Mouse (Mus musculus): ENCODE results near the gene Cldn20.

Cldn20 gene

DNA sequence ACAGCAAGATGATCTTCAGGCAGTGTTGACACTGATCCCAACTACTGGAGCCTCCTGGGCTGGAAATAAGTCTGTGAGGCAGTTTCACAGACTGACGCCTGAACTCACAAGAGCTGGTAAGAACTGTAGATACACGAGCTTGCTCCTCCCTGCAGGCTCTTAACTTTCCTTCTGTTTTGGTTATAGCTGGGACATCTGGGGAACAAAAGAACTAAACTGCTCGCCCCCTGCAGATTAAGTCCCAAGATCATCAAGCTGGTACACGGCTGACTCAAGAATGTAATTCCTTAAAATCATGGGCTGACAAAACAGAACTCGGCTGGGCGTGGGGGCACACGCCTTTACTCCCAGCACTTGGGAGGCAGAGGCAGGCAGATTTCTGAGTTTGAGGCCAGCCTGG lies 1.8 kb upstream of the Cldn20 start:
- DNase-seq: no peak

DNA sequence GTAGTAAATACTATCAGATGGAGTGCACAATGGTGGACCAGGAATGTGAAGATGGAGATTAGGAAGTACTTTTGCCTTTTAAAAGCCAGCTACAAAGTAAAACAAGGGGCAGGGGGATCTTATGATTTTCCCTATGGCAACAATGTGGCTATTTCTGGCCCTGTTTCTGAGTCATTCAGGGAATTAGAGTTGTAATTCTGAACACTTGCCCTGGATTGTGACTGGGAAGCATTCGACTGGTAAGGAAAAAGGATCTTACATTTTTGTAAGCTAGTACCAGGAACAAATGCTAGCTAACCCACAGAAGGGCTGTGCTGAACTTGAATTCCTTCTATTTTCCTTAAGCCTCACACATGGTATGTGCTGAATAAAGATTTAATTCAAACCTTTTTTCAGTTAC lies 713 bp upstream of the Cldn20 start:
- no peak for DNase-seq

GRCm38 (mm10) chr17:3533425-3533824 lies 1.1 kb downstream of the Cldn20 start:
- no peak for DNase-seq

DNA sequence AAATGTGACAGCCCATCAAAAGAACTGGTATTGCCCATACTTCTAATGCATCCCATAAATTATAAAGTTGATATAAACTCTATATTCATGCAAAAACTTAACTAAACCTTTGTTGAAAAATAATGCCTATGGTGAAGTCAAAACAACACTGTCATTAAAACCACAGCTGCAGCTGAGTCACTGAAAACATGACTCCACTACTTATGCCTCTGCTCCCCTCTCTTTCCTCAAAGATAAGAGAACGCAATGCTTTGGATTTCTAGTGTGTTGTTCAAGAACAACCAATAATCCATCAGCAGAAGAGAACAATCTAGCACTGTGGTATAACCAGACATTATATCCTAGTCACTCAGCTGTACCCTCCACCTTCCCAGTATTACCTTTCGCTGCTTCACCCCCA lies 8.0 kb downstream of the Cldn20 start:
- no peak for DNase-seq

- DNase-seq: no peak
Observed at GRCm38 (mm10) chr17:3541033-3541432, 8.7 kb downstream of the Cldn20 start.

DNA sequence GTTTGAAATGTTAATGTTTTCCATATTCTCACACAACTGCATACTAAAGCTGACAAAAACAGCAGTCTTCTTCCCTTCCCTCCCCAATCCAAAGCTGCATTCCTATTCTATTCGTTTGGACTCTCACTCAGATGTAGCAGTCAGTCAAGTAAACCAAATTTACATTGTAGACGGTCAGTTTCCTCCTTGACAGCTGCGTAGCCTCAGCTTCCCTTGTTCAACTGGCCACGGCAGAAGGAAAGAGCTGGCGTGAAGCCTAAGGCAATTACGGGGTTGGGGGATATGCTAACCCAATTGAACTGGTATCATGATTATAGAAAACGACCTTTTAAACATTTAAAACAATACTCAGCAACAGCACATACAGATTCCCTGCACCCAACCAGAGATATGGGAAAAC lies 15.4 kb downstream of the Cldn20 start:
- DNase-seq: no peak

- no peak for DNase-seq
Observed at GRCm38 (mm10) chr17:3556251-3556650, 23.9 kb downstream of the Cldn20 start.

DNA sequence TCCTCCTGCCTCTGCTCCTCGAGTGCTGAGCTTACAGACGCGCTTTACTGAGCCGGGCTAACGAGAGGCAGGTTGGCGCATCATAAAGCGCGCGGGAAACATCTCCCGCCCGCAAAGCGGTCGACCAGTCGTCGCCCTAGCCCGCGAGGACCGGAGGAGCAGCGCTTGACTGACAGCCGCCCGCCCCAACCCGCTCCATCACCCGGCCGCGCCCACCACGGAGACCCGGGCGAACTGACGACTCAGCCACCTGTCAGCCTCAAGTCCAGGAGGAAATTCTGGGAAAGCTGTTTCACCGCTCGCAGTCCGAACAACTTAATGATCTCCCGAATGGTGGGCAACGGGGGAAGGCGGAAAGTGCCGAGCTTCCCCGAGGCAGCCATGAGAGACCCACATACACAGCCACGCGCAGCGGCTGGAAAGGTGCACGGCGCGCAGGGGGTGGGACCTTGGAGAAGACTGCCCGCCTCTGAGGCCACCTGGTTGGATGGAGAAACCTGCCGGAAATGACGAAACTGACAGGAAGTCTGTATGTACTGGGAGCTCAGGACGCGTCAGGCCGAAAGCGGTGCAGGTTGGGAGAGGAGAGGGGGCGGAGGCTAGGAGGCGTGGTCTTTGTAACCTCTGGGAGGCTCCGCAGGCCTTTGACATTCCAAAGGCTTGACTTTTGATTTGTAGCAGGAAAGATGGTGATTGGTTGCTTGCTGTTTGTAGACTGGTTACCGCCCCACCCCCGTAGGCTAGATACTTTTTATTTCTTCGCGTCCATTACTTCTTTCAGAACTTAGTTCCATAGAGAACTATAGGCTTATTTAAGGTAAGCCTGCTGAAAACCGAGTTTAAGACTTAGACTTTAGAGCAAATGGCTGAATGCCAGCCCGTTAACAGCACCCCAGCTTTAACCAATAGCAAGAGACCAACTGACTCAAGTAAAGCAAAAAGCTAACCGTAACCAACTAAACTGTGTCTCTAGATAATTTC lies 25.3 kb downstream of the Cldn20 start, which contains the start of gene Tfb1m:
Tfb1m (minus strand) TSS at position 451 of the 981 bp plus-strand sequence.
- DNase-seq: peak; percentile 98

GRCm38 (mm10) chr17:3558356-3558870 lies 26.1 kb downstream of the Cldn20 start:
- DNase-seq: no peak

- DNase-seq: no peak
Observed at GRCm38 (mm10) chr17:3560534-3560933, 28.2 kb downstream of the Cldn20 start.

DNA sequence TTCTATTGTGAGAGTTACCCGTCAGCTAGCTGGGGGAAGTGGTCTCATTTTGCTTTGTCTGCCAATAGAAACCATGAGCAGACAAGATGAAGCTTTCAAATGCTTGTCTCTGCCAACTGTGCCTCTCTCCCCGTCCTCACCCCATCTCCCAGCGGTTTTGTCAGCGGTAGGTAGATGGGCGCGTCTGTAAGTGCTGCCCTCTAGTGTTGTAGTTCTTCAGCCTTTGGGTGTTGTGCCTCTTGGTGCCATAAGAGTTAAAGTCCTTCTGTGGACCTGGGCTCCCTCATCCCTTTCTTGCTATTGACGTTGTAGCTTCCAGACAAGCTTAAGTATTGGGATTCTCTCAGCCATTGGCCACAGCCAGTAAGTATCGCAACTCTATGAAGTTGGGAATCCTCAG lies 30.1 kb downstream of the Cldn20 start:
- DNase-seq: no peak

GRCm38 (mm10) chr17:3570876-3571275 lies 38.5 kb downstream of the Cldn20 start:
- peak; percentile 59 for DNase-seq
